Mouse (Mus musculus) hindbrain, embryonic 13.5 days (tissue): ENCODE data around the gene Phc3. TPM values are rescaled to one million over a fixed set of nuclear protein-coding genes. Genes with fewer than 3 reads are reported as not detected.

Experiments
- ATAC-seq: fragments of 200-750 bp; cut with Nextera tagmentation; 2 replicates; pipeline ENCODE4 v1.8.0; 2017; ENCODE audit warnings: moderate TSS enrichment; ENCODE audit not compliant: low FRiP score
- H3K27ac ChIP-seq: fragments of 300-500 bp; sonication (generic); 2 replicates; pipeline ENCODE4 v1.5.1; 2015; ENCODE audit warnings: inconsistent platforms, mild to moderate bottlenecking, moderate library complexity
- H3K27me3 ChIP-seq: fragments of 300-500 bp; sonication (generic); 2 replicates; pipeline ENCODE4 v1.6.1; 2015; ENCODE audit warnings: mild to moderate bottlenecking, inconsistent platforms
- H3K36me3 ChIP-seq: fragments of 300-500 bp; sonication (generic); 2 replicates; pipeline ENCODE4 v1.6.1; 2015; ENCODE audit warnings: mild to moderate bottlenecking, inconsistent platforms
- H3K4me1 ChIP-seq: fragments of 300-500 bp; sonication (generic); replicated peaks from 2 replicates; pipeline ENCODE4 v1.6.1; 2015; ENCODE audit warnings: inconsistent platforms
- H3K4me2 ChIP-seq: fragments of 300-500 bp; sonication (generic); 2 replicates; pipeline ENCODE4 v1.6.1; 2015; ENCODE audit warnings: inconsistent platforms, mild to moderate bottlenecking, moderate library complexity
- H3K4me3 ChIP-seq: fragments of 300-500 bp; sonication (generic); 2 replicates; pipeline ENCODE4 v1.5.1; 2015; ENCODE audit warnings: mild to moderate bottlenecking, inconsistent platforms
- H3K9ac ChIP-seq: fragments of 300-500 bp; sonication (generic); 2 replicates; pipeline ENCODE4 v1.6.1; 2015; ENCODE audit warnings: mild to moderate bottlenecking, inconsistent platforms
- H3K9me3 ChIP-seq: fragments of 300-500 bp; sonication (generic); 2 replicates; pipeline ENCODE4 v1.6.1; 2016; ENCODE audit warnings: inconsistent platforms
- WGBS: fragments of 180-500 bp; shearing (Covaris S2); methylation state at CpG from one replicate; pipeline ENCODE4 v1.1.7; 2015; 5-methylcytosine and 5-hydroxymethylcytosine counted together
- polyA plus RNA-seq: library from polyadenylated mRNA; unstranded; fragments of >200 nt; fragmentation: Nextera tagmentation; extraction: Ambion mirVana; gene quantifications from 2 replicates; pipeline ENCODE4 v1.2.1, GENCODE M21; 2015

Phc3 gene
- polyA plus RNA-seq, 1 experiment from 2014 or later: 8.1 TPM

DNA sequence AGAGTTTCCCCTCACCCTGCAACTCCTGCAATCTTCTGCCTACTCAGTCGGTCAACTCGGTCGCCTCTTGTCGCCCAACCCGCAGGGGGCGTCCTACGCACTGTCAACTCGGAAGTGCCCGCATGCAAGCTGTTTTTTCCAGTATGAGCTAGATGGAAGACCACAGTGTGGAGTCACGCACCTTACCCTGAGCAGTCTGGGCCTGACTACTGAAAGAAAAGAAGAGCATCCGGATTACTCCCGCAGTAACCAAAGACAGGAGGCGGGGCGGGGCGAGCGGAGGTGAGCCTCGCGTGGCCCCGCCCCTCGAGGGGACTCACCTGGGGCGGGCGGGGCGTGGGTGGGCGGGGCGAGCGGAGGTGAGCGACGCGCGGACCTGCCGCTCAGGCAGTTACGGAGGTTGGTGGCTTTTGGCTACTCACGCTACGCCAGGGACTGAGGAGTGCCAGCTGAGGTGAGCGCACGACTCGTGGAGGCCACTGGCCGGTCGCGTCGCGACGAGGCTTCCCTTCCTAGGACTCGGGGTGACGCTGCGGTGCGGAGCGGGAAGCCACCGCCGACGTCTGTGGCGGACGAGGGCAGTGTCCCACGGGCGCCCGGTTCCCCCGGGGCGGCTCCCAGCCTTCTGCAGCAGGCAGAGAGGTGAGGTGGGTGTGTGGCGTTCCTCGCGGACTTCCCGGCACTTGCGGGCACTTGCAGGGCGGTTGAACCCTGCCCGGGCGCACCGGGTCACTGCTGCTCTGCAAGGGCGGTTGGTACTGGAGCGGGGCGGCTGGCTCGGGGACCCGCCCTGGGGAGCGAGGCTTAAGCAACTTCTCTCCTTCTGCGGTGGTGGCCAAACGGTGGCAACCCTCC is 113.4 kb downstream of the Phc3 start, which contains the start of gene Gpr160:
Gpr160 (plus strand) TSS at position 347 of the 855 bp plus-strand sequence.
- Histone ChIP-seq H3K4me3 (peak within 1 kb of the TSS; percentile 58), H3K9me3 (no peaks in the 10 kb centered on the region), H3K4me1 (peaks cover 9% of the 10 kb centered on the region), H3K9ac (peak within 1 kb of the TSS; percentile 69), H3K27ac (no peak within 1 kb of the TSS), H3K36me3 (no peaks in the 10 kb centered on the region), H3K4me2 (peak within 1 kb of the TSS; percentile 97), H3K27me3 (peaks cover 43% of the 10 kb centered on the region)
- ATAC-seq: peak; percentile 84
- WGBS: under 1% methylated on average over 72 of the region's 75 CpGs

DNA sequence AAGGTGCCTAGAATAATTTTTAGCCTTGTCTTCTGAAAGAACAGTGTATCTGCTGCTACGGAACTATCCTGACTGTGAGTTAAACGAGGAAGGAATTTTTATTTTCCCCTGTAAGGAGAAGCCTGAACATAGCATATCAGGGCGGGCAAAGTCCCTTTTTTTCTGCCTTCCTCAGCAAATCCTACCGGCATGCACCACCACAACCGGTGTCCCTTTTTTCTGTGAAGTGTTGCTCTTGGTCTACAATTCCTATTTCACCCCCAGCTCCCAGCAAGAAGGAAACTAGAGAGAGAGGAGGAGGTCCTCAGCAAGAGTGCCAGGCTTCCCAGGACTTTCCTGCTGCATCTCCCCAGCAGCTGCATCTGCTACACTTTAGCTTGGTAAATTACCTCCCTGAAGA is 115.6 kb downstream of the Phc3 start:
- Histone ChIP-seq H3K4me2 (no peak overlapping the region), H3K4me3 (no peak overlapping the region), H3K9me3 (no peaks in the 10 kb centered on the region), H3K9ac (no peak overlapping the region), H3K36me3 (no peaks in the 10 kb centered on the region), H3K27ac (no peak overlapping the region), H3K27me3 (peaks cover 43% of the 10 kb centered on the region), H3K4me1 (peaks cover 9% of the 10 kb centered on the region)
- WGBS: 91% methylated on average over 5 of the region's 5 CpGs
- ATAC-seq: no peak

DNA sequence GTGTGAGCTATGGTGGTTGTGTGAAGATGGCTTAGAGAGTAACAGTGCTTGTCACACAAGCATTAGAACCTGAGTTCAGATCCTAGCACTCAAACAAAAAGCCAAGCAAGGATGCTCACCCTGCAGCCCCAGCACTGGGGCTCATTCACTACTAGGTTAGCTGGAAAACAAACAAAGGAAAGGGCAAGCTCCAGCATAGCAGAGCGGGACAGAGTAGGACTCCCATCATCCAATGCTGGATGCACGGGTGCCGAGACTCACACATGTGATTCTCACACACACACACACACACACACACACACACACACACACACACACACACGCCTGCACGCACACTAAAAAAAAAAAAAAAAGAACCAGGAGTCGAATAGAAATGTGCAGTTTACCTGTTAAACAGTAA is 117.8 kb downstream of the Phc3 start:
- no peak overlapping the region for H3K4me2 ChIP-seq
- WGBS: 75% methylated on average over 4 of the region's 6 CpGs
- no peak overlapping the region for H3K9ac ChIP-seq
- ATAC-seq: no peak
- H3K4me1 ChIP-seq: peaks cover 9% of the 10 kb centered on the region
- H3K27me3 ChIP-seq: peaks cover 30% of the 10 kb centered on the region
- no peaks in the 10 kb centered on the region for H3K9me3 ChIP-seq
- H3K4me3 ChIP-seq: no peak overlapping the region
- H3K36me3 ChIP-seq: no peaks in the 10 kb centered on the region
- H3K27ac ChIP-seq: no peak overlapping the region

Other genes with a start within 250 kb of the Phc3 start
- gene Samd7, start 223.1 kb downstream of the Phc3 start, polyA plus RNA-seq: not detected in 2 replicates
- gene Sec62, start 176.5 kb downstream of the Phc3 start, polyA plus RNA-seq: 104 and 107 TPM in 2 replicates
- 1.1 and 1.8 TPM in 2 replicates for gene Gpr160, start 113.5 kb downstream of the Phc3 start, polyA plus RNA-seq
- gene Prkci, start 26.3 kb upstream of the Phc3 start, polyA plus RNA-seq: 23.9 and 24.7 TPM in 2 replicates
- 33.5 and 34.4 TPM in 2 replicates for gene Skil, start 125.6 kb upstream of the Phc3 start, polyA plus RNA-seq
- gene Cldn11, start 180.5 kb upstream of the Phc3 start, polyA plus RNA-seq: 52.1 and 53.9 TPM in 2 replicates